Mouse (Mus musculus) myocyte (in vitro differentiated cells): Measurements from ENCODE around the gene Golph3l. TPM values are rescaled to one million over a fixed set of nuclear protein-coding genes. Genes with fewer than 3 reads are reported as not detected.

Experiments
- H3K27me3 ChIP-seq: one replicate; pipeline ENCODE4 v1.6.1; 2011; ENCODE audit not compliant: control insufficient read depth, insufficient read depth, insufficient read length
- H3K36me3 ChIP-seq: one replicate; pipeline ENCODE4 v1.6.1; 2011; ENCODE audit not compliant: control insufficient read depth, insufficient read depth
- H3K4me2 ChIP-seq: one replicate; pipeline ENCODE4 v1.6.1; 2011; ENCODE audit warnings: low read depth, control low read depth
- H3K4me3 ChIP-seq: one replicate; pipeline ENCODE4 v1.5.1; 2011; ENCODE audit warnings: mild to moderate bottlenecking, control low read depth, moderate library complexity
- H3K79me2 ChIP-seq: one replicate; pipeline ENCODE4 v1.6.1; 2011; ENCODE audit not compliant: control insufficient read depth, insufficient read depth
- H3ac ChIP-seq: one replicate; pipeline ENCODE4 v1.6.1; 2011; ENCODE audit not compliant: control insufficient read depth, insufficient read length
- CEBPB ChIP-seq: IDR thresholded peaks from 2 replicates; pipeline ENCODE4 v1.6.1; 2011; ENCODE audit warnings: mild to moderate bottlenecking, moderate library complexity; ENCODE audit not compliant: poor library complexity, insufficient read depth, severe bottlenecking
- E2F4 ChIP-seq: IDR thresholded peaks from one replicate; pipeline ENCODE4 v1.6.1; 2011; ENCODE audit warnings: mild to moderate bottlenecking, control low read depth, moderate library complexity; ENCODE audit not compliant: insufficient read depth
- MAX ChIP-seq: IDR thresholded peaks from one replicate; pipeline ENCODE4 v1.6.1; 2011; ENCODE audit warnings: low read depth, mild to moderate bottlenecking, control low read depth
- MYOD1 ChIP-seq, 3 experiments: IDR thresholded peaks; one replicate each; pipeline ENCODE4 v1.6.1; 2011; ENCODE audit warnings: control low read depth in 2 of 3, low read depth in 2 of 3, mild to moderate bottlenecking in 2 of 3, moderate library complexity in 1 of 3; ENCODE audit not compliant: insufficient read length in 2 of 3, control insufficient read depth in 1 of 3
- MYOG ChIP-seq, 3 experiments: IDR thresholded peaks; one replicate each; pipeline ENCODE4 v1.6.1; 2011; ENCODE audit warnings: control low read depth in 2 of 3, low read depth in 2 of 3, mild to moderate bottlenecking in 2 of 3; ENCODE audit not compliant: insufficient read length in 2 of 3, control insufficient read depth in 1 of 3, insufficient read depth in 1 of 3
- POLR2A ChIP-seq: IDR thresholded peaks from one replicate; pipeline ENCODE4 v1.6.1; 2011; ENCODE audit warnings: low read depth, mild to moderate bottlenecking, control low read depth, moderate library complexity; ENCODE audit not compliant: insufficient read length
- POLR2AphosphoS2 ChIP-seq: IDR thresholded peaks from one replicate; pipeline ENCODE4 v1.6.1; 2011; ENCODE audit warnings: low read depth, control low read depth; ENCODE audit not compliant: insufficient read length
- REST ChIP-seq: IDR thresholded peaks from one replicate; pipeline ENCODE4 v1.6.1; 2011; ENCODE audit warnings: mild to moderate bottlenecking, control low read depth, moderate library complexity; ENCODE audit not compliant: insufficient read depth, insufficient read length
- SRF ChIP-seq: IDR thresholded peaks from one replicate; pipeline ENCODE4 v1.6.1; 2011; ENCODE audit warnings: low read depth; ENCODE audit not compliant: control insufficient read depth, insufficient read length
- TCF12 ChIP-seq: IDR thresholded peaks from one replicate; pipeline ENCODE4 v1.6.1; 2011; ENCODE audit warnings: mild to moderate bottlenecking, control low read depth; ENCODE audit not compliant: poor library complexity, insufficient read depth, severe bottlenecking
- TCF3 ChIP-seq: IDR thresholded peaks from one replicate; pipeline ENCODE4 v1.6.1; 2011; ENCODE audit warnings: low read depth, control low read depth; ENCODE audit not compliant: insufficient read length
- USF1 ChIP-seq: IDR thresholded peaks from one replicate; pipeline ENCODE4 v1.6.1; 2011; ENCODE audit warnings: low read depth, mild to moderate bottlenecking, control low read depth, moderate library complexity
- polyA plus RNA-seq: library from polyadenylated mRNA; unstranded; fragments of >200 nt; fragmentation: generic; extraction: Trizol; gene quantifications from one replicate; pipeline ENCODE4 v1.2.1, GENCODE M21; 2012; ENCODE audit warnings: missing spikeins

Gene Golph3l
- polyA plus RNA-seq, 1 experiment: 4.4 TPM

GRCm38 (mm10) chr3:95630856-95631255 lies 42.1 kb downstream of the Golph3l start:
- peaks cover 77% of the 10 kb centered on the region for H3K36me3 ChIP-seq
- no peak overlapping the region for H3ac ChIP-seq
- no peaks in the 10 kb centered on the region for H3K27me3 ChIP-seq
- H3K4me3 ChIP-seq: no peak overlapping the region
- H3K4me2 ChIP-seq: no peak overlapping the region
- TF ChIP-seq USF1 (no peak), CEBPB (no peak), MYOG (IDR thresholded peaks at IDR 0.05; ENCODE audit: control insufficient read depth in 1 of 3, insufficient read depth in 1 of 3, insufficient read length in 2 of 3, low read depth in 2 of 3) (no peak), POLR2A (no peak), SRF (no peak), E2F4 (no peak), POLR2AphosphoS2 (no peak), MYOD1 (IDR thresholded peaks at IDR 0.05; ENCODE audit: control insufficient read depth in 1 of 3, insufficient read length in 2 of 3, low read depth in 2 of 3) (no peak), TCF12 (no peak), REST (no peak), MAX (no peak), TCF3 (no peak)
- peaks cover 36% of the 10 kb centered on the region for H3K79me2 ChIP-seq

DNA sequence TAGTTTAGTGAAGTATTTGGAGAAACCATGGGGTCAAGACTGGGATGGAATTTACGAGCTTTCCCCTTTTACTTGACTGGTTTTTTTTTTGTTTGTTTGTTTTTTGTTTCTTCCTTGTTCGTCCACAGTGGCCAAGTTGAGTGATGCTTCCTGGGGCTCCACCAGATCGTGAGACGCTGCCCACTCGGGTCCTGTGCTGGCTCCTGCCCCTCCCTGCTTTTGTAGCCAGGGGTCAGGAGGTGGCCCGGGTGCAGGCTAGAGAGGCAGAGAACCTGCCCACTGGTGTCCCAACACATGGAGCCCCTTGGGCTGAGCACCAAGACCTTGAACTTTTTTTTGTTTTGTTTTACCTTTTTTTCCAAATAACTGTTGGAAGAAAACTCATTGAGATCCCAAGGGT lies 42.6 kb downstream of the Golph3l start:
- no peak overlapping the region for H3ac ChIP-seq
- H3K4me2 ChIP-seq: no peak overlapping the region
- no peak for TF ChIP-seq MYOD1 (IDR thresholded peaks at IDR 0.05; ENCODE audit: control insufficient read depth in 1 of 3, insufficient read length in 2 of 3, low read depth in 2 of 3)
- TF ChIP-seq POLR2AphosphoS2: no peak
- TF ChIP-seq MYOG (IDR thresholded peaks at IDR 0.05; ENCODE audit: control insufficient read depth in 1 of 3, insufficient read depth in 1 of 3, insufficient read length in 2 of 3, low read depth in 2 of 3): no peak
- TF ChIP-seq E2F4: no peak
- peaks cover 32% of the 10 kb centered on the region for H3K79me2 ChIP-seq
- H3K36me3 ChIP-seq: peaks cover 73% of the 10 kb centered on the region
- H3K4me3 ChIP-seq: no peak overlapping the region
- no peaks in the 10 kb centered on the region for H3K27me3 ChIP-seq

- H3K79me2 ChIP-seq: peaks cover 15% of the 10 kb centered on the region
- no peaks in the 10 kb centered on the region for H3K27me3 ChIP-seq
- H3ac ChIP-seq: no peak overlapping the region
- H3K4me3 ChIP-seq: no peak overlapping the region
- TF ChIP-seq SRF: no peak
- no peak for TF ChIP-seq POLR2AphosphoS2
- no peak for TF ChIP-seq POLR2A
- no peak for TF ChIP-seq TCF12
- no peak for TF ChIP-seq REST
- TF ChIP-seq MYOD1 (IDR thresholded peaks at IDR 0.05; ENCODE audit: control insufficient read depth in 1 of 3, insufficient read length in 2 of 3, low read depth in 2 of 3): no peak
- TF ChIP-seq USF1: no peak
- no peak for TF ChIP-seq CEBPB
- TF ChIP-seq E2F4: no peak
- no peak for TF ChIP-seq MYOG (IDR thresholded peaks at IDR 0.05; ENCODE audit: control insufficient read depth in 1 of 3, insufficient read depth in 1 of 3, insufficient read length in 2 of 3, low read depth in 2 of 3)
- TF ChIP-seq TCF3: no peak
- TF ChIP-seq MAX: no peak
- no peak overlapping the region for H3K4me2 ChIP-seq
- peaks cover 70% of the 10 kb centered on the region for H3K36me3 ChIP-seq
Measured at GRCm38 (mm10) chr3:95632648-95633588, 44.2 kb downstream of the Golph3l start.

GRCm38 (mm10) chr3:95635636-95636035 lies 46.9 kb downstream of the Golph3l start:
- Histone ChIP-seq H3ac (no peak overlapping the region), H3K4me2 (no peak overlapping the region), H3K79me2 (peaks cover 6% of the 10 kb centered on the region), H3K27me3 (no peaks in the 10 kb centered on the region), H3K4me3 (no peak overlapping the region), H3K36me3 (peaks cover 53% of the 10 kb centered on the region)
- TF ChIP-seq POLR2A: no peak
- TF ChIP-seq TCF12: no peak
- no peak for TF ChIP-seq REST
- no peak for TF ChIP-seq TCF3
- no peak for TF ChIP-seq USF1
- no peak for TF ChIP-seq MAX
- no peak for TF ChIP-seq POLR2AphosphoS2
- no peak for TF ChIP-seq MYOG (IDR thresholded peaks at IDR 0.05; ENCODE audit: control insufficient read depth in 1 of 3, insufficient read depth in 1 of 3, insufficient read length in 2 of 3, low read depth in 2 of 3)
- TF ChIP-seq SRF: no peak
- no peak for TF ChIP-seq E2F4
- no peak for TF ChIP-seq CEBPB
- TF ChIP-seq MYOD1 (IDR thresholded peaks at IDR 0.05; ENCODE audit: control insufficient read depth in 1 of 3, insufficient read length in 2 of 3, low read depth in 2 of 3): no peak
